Mouse (Mus musculus): ENCODE data around the gene Hoxc10. TPM values are rescaled to one million over a fixed set of nuclear protein-coding genes. Genes with fewer than 3 reads are reported as not detected.

The Hoxc10 gene
- total and polyA plus RNA-seq, 2 experiments from 2014 or later, result not detected

GRCm38 (mm10) chr15:102942739-102943467 lies 23.7 kb upstream of the Hoxc10 start:
- no peaks in the 10 kb centered on the region for H3K36me3 ChIP-seq (ENCODE audit: insufficient read depth, low read length)
- no peak overlapping the region for H3K9ac ChIP-seq (replicated peaks; ENCODE audit: low read length, poor library complexity, severe bottlenecking)
- peak; percentile 40; the same call in 1 of the 2 replicates for TF ChIP-seq CTCF (IDR thresholded peaks at IDR 0.05)
- H3K27me3 ChIP-seq (ENCODE audit: insufficient read depth, low read length), result peaks cover 96% of the 10 kb centered on the region
- no peaks in the 10 kb centered on the region for H3K4me1 ChIP-seq (ENCODE audit: insufficient read depth, low read length)
- H3K4me3 ChIP-seq (ENCODE audit: low read depth, low read length), result peak overlapping the region; percentile 16; the same call in 1 of the 2 replicates
- WGBS, result under 1% methylated on average over 44 of the region's 53 CpGs
- H3K4me2 ChIP-seq (ENCODE audit: low read depth, low read length, poor library complexity, severe bottlenecking), result peak overlapping the region; percentile 4; the same call in 1 of the 2 replicates
- no peaks in the 10 kb centered on the region for H3K9me3 ChIP-seq (ENCODE audit: low read length)
- no peak overlapping the region for H3K27ac ChIP-seq (ENCODE audit: low read depth, low read length)
- no peak for DNase-seq (ENCODE audit: low spot score)
- ATAC-seq (ENCODE audit: low FRiP score), result no peak

DNA sequence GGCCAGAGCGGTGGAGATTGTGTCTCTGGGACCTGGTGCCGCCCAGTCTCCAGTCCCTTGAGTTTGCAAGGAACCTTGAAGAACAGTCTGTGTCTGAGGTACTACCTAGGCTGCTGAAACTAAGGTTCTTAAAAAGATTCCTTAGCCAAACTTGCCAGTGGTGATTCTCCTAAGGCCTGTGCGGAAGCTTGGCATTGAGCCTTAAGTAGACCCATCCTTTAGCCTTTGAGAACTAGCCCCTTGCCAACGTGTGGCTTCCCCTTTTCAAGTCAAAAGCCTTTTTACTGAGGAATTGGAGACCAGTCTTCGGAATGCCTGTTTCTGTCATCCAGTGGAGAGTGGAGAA lies 23.2 kb upstream of the Hoxc10 start:
- no peaks in the 10 kb centered on the region for H3K36me3 ChIP-seq (ENCODE audit: insufficient read depth, low read length)
- 4% methylated on average over 5 of the region's 5 CpGs for WGBS
- H3K4me3 ChIP-seq (ENCODE audit: low read depth, low read length), result no peak overlapping the region
- peaks cover 96% of the 10 kb centered on the region for H3K27me3 ChIP-seq (ENCODE audit: insufficient read depth, low read length)
- H3K27ac ChIP-seq (ENCODE audit: low read depth, low read length), result no peak overlapping the region
- H3K4me1 ChIP-seq (ENCODE audit: insufficient read depth, low read length), result no peaks in the 10 kb centered on the region
- H3K9me3 ChIP-seq (ENCODE audit: low read length), result no peaks in the 10 kb centered on the region
- H3K4me2 ChIP-seq (ENCODE audit: low read depth, low read length, poor library complexity, severe bottlenecking), result no peak overlapping the region
- no peak for DNase-seq (ENCODE audit: low spot score)
- no peak; the same call in 1 of the 2 replicates for TF ChIP-seq CTCF (IDR thresholded peaks at IDR 0.05)
- no peak overlapping the region for H3K9ac ChIP-seq (replicated peaks; ENCODE audit: low read length, poor library complexity, severe bottlenecking)
- no peak for ATAC-seq (ENCODE audit: low FRiP score)

DNA sequence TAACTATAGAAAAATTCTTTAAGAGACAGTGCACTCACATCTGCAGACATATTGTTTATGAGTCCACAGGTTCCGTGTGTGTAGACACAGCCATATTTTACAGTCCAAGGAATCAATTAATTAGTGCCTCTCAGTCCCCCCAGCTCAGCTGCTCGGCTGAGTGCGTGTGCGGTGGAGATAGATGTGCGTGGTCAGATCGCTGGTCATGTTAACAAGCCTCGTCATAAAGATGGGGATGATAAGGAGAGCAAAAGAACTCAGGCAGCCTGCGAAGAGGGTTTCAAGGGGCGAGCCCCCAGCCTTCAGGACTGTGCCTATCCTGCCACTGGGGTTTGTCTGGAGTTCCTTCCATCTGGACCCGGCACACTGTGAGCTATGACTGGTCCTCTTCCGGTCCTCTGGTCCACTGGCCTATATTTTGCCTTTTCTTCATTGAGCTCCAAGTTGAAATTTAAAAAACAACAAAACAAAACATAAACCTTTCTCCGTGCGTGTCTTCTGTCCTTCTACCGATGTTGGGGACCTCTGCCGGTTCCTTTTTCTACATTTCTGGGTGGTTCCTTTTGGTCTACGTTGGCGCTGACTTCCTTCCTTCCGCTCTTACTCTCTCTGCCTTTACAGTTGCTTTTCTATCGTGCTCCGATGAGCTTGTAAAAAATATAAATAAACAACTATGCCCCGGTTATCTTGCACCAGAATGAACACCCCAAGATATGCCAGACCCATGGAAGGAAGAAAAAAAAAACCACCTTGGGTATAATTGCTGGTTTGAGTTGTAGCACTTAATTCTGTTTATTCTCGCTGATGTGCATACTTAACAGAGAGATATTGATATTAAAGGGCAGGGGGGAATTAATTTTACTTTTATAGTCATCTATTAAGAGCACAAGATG lies 21.2 kb upstream of the Hoxc10 start:
- peaks cover 90% of the 10 kb centered on the region for H3K27me3 ChIP-seq (ENCODE audit: insufficient read depth, low read length)
- no peaks in the 10 kb centered on the region for H3K9me3 ChIP-seq (ENCODE audit: low read length)
- H3K36me3 ChIP-seq (ENCODE audit: insufficient read depth, low read length), result no peaks in the 10 kb centered on the region
- H3K4me3 ChIP-seq (ENCODE audit: low read depth, low read length), result no peak overlapping the region
- ATAC-seq (ENCODE audit: low FRiP score) (no peak), DNase-seq (ENCODE audit: low spot score) (no peak)
- H3K9ac ChIP-seq (replicated peaks; ENCODE audit: low read length, poor library complexity, severe bottlenecking), result no peak overlapping the region
- H3K27ac ChIP-seq (ENCODE audit: low read depth, low read length), result no peak overlapping the region
- no peaks in the 10 kb centered on the region for H3K4me1 ChIP-seq (ENCODE audit: insufficient read depth, low read length)
- no peak for TF ChIP-seq CTCF (IDR thresholded peaks at IDR 0.05)
- no peak overlapping the region for H3K4me2 ChIP-seq (ENCODE audit: low read depth, low read length, poor library complexity, severe bottlenecking)
- 11% methylated on average over 22 of the region's 22 CpGs for WGBS

GRCm38 (mm10) chr15:102947276-102947675 lies 19.3 kb upstream of the Hoxc10 start:
- H3K27me3 ChIP-seq (ENCODE audit: insufficient read depth, low read length), result peaks cover 90% of the 10 kb centered on the region
- H3K4me3 ChIP-seq (ENCODE audit: low read depth, low read length), result no peak overlapping the region
- H3K9me3 ChIP-seq (ENCODE audit: low read length), result no peaks in the 10 kb centered on the region
- ATAC-seq (ENCODE audit: low FRiP score), result no peak
- H3K36me3 ChIP-seq (ENCODE audit: insufficient read depth, low read length), result no peaks in the 10 kb centered on the region
- TF ChIP-seq CTCF (IDR thresholded peaks at IDR 0.05), result no peak
- no peak overlapping the region for H3K4me2 ChIP-seq (ENCODE audit: low read depth, low read length, poor library complexity, severe bottlenecking)
- no peak overlapping the region for H3K27ac ChIP-seq (ENCODE audit: low read depth, low read length)
- no peak overlapping the region for H3K9ac ChIP-seq (replicated peaks; ENCODE audit: low read length, poor library complexity, severe bottlenecking)
- no peaks in the 10 kb centered on the region for H3K4me1 ChIP-seq (ENCODE audit: insufficient read depth, low read length)
- DNase-seq (ENCODE audit: low spot score), result no peak
- 5% methylated on average over 9 of the region's 9 CpGs for WGBS

DNA sequence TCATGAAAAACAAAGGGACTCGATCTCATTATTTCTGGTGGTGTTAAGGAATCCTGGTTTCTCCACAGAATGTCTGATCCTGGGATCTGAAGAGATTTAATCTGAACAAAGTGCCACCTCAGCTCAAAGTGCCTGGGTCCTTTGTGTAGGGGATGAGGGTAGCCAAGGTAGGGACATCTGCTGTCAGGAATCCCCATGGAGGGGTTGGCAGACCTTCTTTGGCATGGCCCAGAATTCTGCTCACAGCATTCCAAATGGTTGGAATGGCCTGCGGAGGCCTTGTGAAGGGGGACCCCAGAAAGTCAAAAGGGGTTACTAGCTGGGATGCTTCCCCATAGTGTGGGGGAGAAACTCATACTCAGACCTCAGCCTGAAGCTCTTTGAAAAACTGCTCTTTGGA lies 17.8 kb upstream of the Hoxc10 start:
- no peak for TF ChIP-seq CTCF (IDR thresholded peaks at IDR 0.05)
- DNase-seq (ENCODE audit: low spot score), result no peak
- Histone ChIP-seq H3K36me3 (ENCODE audit: insufficient read depth, low read length) (no peaks in the 10 kb centered on the region), H3K9ac (replicated peaks; ENCODE audit: low read length, poor library complexity, severe bottlenecking) (no peak overlapping the region), H3K9me3 (ENCODE audit: low read length) (no peaks in the 10 kb centered on the region), H3K4me2 (ENCODE audit: low read depth, low read length, poor library complexity, severe bottlenecking) (no peak overlapping the region), H3K27ac (ENCODE audit: low read depth, low read length) (no peak overlapping the region), H3K27me3 (ENCODE audit: insufficient read depth, low read length) (peaks cover 91% of the 10 kb centered on the region), H3K4me1 (ENCODE audit: insufficient read depth, low read length) (no peaks in the 10 kb centered on the region), H3K4me3 (ENCODE audit: low read depth, low read length) (no peak overlapping the region)
- ATAC-seq (ENCODE audit: low FRiP score), result no peak
- 17% methylated on average over 2 of the region's 2 CpGs for whole genome bisulfite sequencing

DNA sequence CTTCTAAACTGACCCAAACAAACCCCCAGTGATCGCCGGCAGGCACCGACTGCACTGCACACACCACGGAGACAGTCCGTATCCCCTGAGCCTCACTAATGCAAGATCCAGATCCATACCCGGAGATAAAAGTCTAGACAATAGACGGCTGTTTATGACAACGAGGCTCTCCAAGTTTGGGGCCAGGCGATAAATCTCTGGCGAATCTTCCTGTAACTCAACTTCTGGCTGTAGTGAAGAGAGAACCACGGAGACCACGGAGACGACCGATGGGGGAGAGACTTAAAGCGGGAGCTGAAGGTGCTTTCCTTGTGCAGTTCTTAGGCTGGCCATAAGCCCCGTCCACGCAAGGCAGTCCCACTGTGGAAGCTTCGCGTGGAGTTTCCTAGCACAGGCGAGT lies 16.9 kb upstream of the Hoxc10 start:
- H3K27ac ChIP-seq (ENCODE audit: low read depth, low read length), result no peak overlapping the region
- TF ChIP-seq CTCF (IDR thresholded peaks at IDR 0.05), result no peak

More for the DNA sequence above, 16.9 kb upstream of the Hoxc10 start:
- Histone ChIP-seq H3K9me3 (ENCODE audit: low read length) (no peaks in the 10 kb centered on the region), H3K4me2 (ENCODE audit: low read depth, low read length, poor library complexity, severe bottlenecking) (no peak overlapping the region), H3K4me1 (ENCODE audit: insufficient read depth, low read length) (no peaks in the 10 kb centered on the region), H3K36me3 (ENCODE audit: insufficient read depth, low read length) (no peaks in the 10 kb centered on the region), H3K27me3 (ENCODE audit: insufficient read depth, low read length) (peaks cover 88% of the 10 kb centered on the region), H3K9ac (replicated peaks; ENCODE audit: low read length, poor library complexity, severe bottlenecking) (no peak overlapping the region), H3K4me3 (ENCODE audit: low read depth, low read length) (no peak overlapping the region)
- ATAC-seq (ENCODE audit: low FRiP score), result no peak
- DNase-seq (ENCODE audit: low spot score), result no peak
- 3% methylated on average over 20 of the region's 20 CpGs for WGBS
